ENCODE assay signal across 18 mouse cellular contexts in the genomic region with DNA sequence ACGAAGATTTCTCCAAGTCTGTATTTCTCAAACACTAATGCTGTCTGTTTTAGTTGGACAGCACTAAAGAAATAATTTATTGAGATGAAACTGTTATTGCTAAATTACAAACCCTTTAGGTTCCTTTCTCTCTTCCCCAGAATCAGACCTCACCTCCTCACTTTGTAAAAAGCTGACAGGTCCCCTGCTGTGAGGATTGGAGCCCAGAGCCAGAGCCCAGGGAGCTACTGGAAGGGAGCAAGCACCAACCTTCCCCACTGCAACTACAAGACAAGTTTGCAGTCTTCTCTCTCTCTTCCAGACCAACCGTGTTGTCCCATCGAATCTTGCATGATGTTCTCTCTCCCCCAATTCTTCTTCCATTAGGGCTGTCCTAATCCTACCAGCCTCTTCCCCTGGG.
"Had no signal": no experiment of that assay in that cellular context is flagged by ENCODE, and none has a peak within 500 bp of the region (broad histone marks: within the 10 kb centered on the region; RNA-seq: fewer than 3 reads in every experiment).

No protein-coding gene starts in this region.

- H3K4me3 ChIP-seq: midbrain, embryonic 10.5 days; midbrain, embryonic 12.5 days; myocyte; neural tube, embryonic 13.5 days; neural tube, embryonic 15.5 days had no signal

- ATAC-seq: midbrain, embryonic 16.5 days had no signal

- H3K27me3 ChIP-seq: midbrain, embryonic 12.5 days; neural tube, embryonic 13.5 days; neural tube, embryonic 15.5 days had no signal

- DNase-seq: lung, postnatal 10 days; lung, postnatal 4 days; midbrain, embryonic 14.5 days; retina, postnatal 1 day; right cerebral cortex, adult 18-20 months; right cerebral cortex, postnatal 25 days; right cerebral cortex, postnatal 4 days; spleen, adult 18-20 months; thymus, adult 18-20 months; thymus, postnatal 14 days; thymus, postnatal 36 days had no signal

- H3K36me3 ChIP-seq: midbrain, embryonic 10.5 days; midbrain, embryonic 12.5 days; neural tube, embryonic 13.5 days; neural tube, embryonic 15.5 days had no signal

- H3K4me1 ChIP-seq: neural tube, embryonic 13.5 days; neural tube, embryonic 15.5 days had no signal

- H3K9me3 ChIP-seq: midbrain, embryonic 10.5 days; midbrain, embryonic 12.5 days; neural tube, embryonic 13.5 days; neural tube, embryonic 15.5 days had no signal

- H3K9ac ChIP-seq: lung, embryonic 14.5 days; midbrain, embryonic 12.5 days; neural tube, embryonic 13.5 days; neural tube, embryonic 15.5 days had no signal

- H3K27ac ChIP-seq: midbrain, embryonic 10.5 days; midbrain, embryonic 12.5 days; neural tube, embryonic 13.5 days; neural tube, embryonic 15.5 days had no signal

- H3K4me2 ChIP-seq: lung, embryonic 14.5 days; midbrain, embryonic 12.5 days; neural tube, embryonic 13.5 days; neural tube, embryonic 15.5 days had no signal
